ENCODE assay signal across 21 mouse cellular contexts in genomic region chr4:149938701-149939100, GRCm38 (mm10). TPM values are rescaled to one million over a fixed set of nuclear protein-coding genes. Genes with fewer than 3 reads are reported as not detected.
DNase-seq lines count a peak whose midpoint lies in the region; ATAC-seq and TF ChIP-seq lines count a peak whose summit lies in the region.
"Had no signal": no experiment of that assay in that cellular context is flagged by ENCODE, and none has a peak within 500 bp of the region (broad histone marks: within the 10 kb centered on the region; RNA-seq: fewer than 3 reads in every experiment).

No protein-coding gene starts in this region.

- DNase-seq in kidney, postnatal 0 days (ENCODE audit: low spot score) = peak; percentile 64
- no peak for DNase-seq in kidney, postnatal 14 days
- DNase-seq in embryo, embryonic 11 days = peak; percentile 66
- peak; percentile 48 for DNase-seq in limb, embryonic 14.5 days (ENCODE audit: low spot score)
- DNase-seq in gastrocnemius, postnatal 14 days = no peak
- DNase-seq in c-Kit-positive CD71-positive TER-119-positive erythroid progenitor cells, embryonic 14.5 days (ENCODE audit: low spot score) = no peak
- DNase-seq: adrenal gland, postnatal 10 days; cerebellum, adult 8-10 months; heart, postnatal 10 days; liver, postnatal 0 days; lung, postnatal 14 days; thymus, adult 2 months had no signal

- H3K4me2 ChIP-seq in kidney, postnatal 0 days (ENCODE audit: low read length) = no peak overlapping the region
- H3K4me2 ChIP-seq in embryonic facial prominence, embryonic 15.5 days (replicated peaks) = no peak overlapping the region
- no peak overlapping the region; the same call in 1 of the 2 replicates for H3K4me2 ChIP-seq in limb, embryonic 14.5 days (replicated peaks; ENCODE audit: low read depth, low read length, severe bottlenecking)
- no peak overlapping the region for H3K4me2 ChIP-seq in heart, embryonic 12.5 days
- H3K4me2 ChIP-seq: forebrain, embryonic 12.5 days; heart, embryonic 11.5 days; midbrain, embryonic 12.5 days had no signal

- WGBS in kidney, postnatal 0 days = 24% methylated on average over 8 of the region's 8 CpGs
- WGBS in embryonic facial prominence, embryonic 15.5 days = 7% methylated on average over 8 of the region's 8 CpGs
- 29% methylated on average over 8 of the region's 8 CpGs for WGBS in limb, embryonic 14.5 days
- WGBS in heart, embryonic 12.5 days = 46% methylated on average over 8 of the region's 8 CpGs

- no peaks in the 10 kb centered on the region for H3K36me3 ChIP-seq in kidney, postnatal 0 days (ENCODE audit: insufficient read depth, low read length)
- H3K36me3 ChIP-seq in embryonic facial prominence, embryonic 15.5 days = no peaks in the 10 kb centered on the region
- 0 out of 2 replicates have a peak, but pooled peaks cover 4% of the 10 kb centered on the region for H3K36me3 ChIP-seq in limb, embryonic 14.5 days (ENCODE audit: control insufficient read depth, insufficient read depth, low read length)
- no peaks in the 10 kb centered on the region for H3K36me3 ChIP-seq in heart, embryonic 12.5 days
- H3K36me3 ChIP-seq: forebrain, embryonic 12.5 days; midbrain, embryonic 12.5 days had no signal

- no peak overlapping the region for H3K9ac ChIP-seq in kidney, postnatal 0 days (ENCODE audit: low read depth, low read length)
- no peak overlapping the region for H3K9ac ChIP-seq in embryonic facial prominence, embryonic 15.5 days
- no peak overlapping the region for H3K9ac ChIP-seq in limb, embryonic 14.5 days (ENCODE audit: low read depth, low read length, severe bottlenecking)
- H3K9ac ChIP-seq in heart, embryonic 12.5 days = no peak overlapping the region
- H3K9ac ChIP-seq: forebrain, embryonic 12.5 days; liver, postnatal 0 days; midbrain, embryonic 12.5 days had no signal

- no peak for TF ChIP-seq CTCF in kidney, postnatal 0 days (IDR thresholded peaks at IDR 0.05; ENCODE audit: low read depth)

- H3K9me3 ChIP-seq in kidney, postnatal 0 days (replicated peaks; ENCODE audit: low read length) = no peaks in the 10 kb centered on the region
- no peaks in the 10 kb centered on the region for H3K9me3 ChIP-seq in embryonic facial prominence, embryonic 15.5 days (replicated peaks)
- no peaks in the 10 kb centered on the region for H3K9me3 ChIP-seq in limb, embryonic 14.5 days (ENCODE audit: control insufficient read depth, low read length)
- H3K9me3 ChIP-seq in heart, embryonic 12.5 days (replicated peaks) = no peaks in the 10 kb centered on the region
- H3K9me3 ChIP-seq: forebrain, embryonic 12.5 days; midbrain, embryonic 12.5 days had no signal

- peaks cover 15% of the 10 kb centered on the region for H3K4me1 ChIP-seq in kidney, postnatal 0 days (replicated peaks; ENCODE audit: insufficient read depth, low read length)
- peaks cover 45% of the 10 kb centered on the region for H3K4me1 ChIP-seq in embryonic facial prominence, embryonic 15.5 days
- H3K4me1 ChIP-seq in limb, embryonic 14.5 days (ENCODE audit: control insufficient read depth, insufficient read depth, low read length) = peaks cover 46% of the 10 kb centered on the region
- peaks cover 22% of the 10 kb centered on the region for H3K4me1 ChIP-seq in heart, embryonic 12.5 days (replicated peaks)

- H3K27me3 ChIP-seq in kidney, postnatal 0 days (ENCODE audit: insufficient read depth, low read length) = no peaks in the 10 kb centered on the region
- no peaks in the 10 kb centered on the region for H3K27me3 ChIP-seq in embryonic facial prominence, embryonic 15.5 days
- no peaks in the 10 kb centered on the region for H3K27me3 ChIP-seq in limb, embryonic 14.5 days (ENCODE audit: control insufficient read depth, insufficient read depth, low read length)
- peaks cover 13% of the 10 kb centered on the region; the same call in 1 of the 2 replicates for H3K27me3 ChIP-seq in heart, embryonic 12.5 days (replicated peaks)

- TF ChIP-seq POLR2A in limb, embryonic 14.5 days (IDR thresholded peaks at IDR 0.05; ENCODE audit: borderline replicate concordance, extremely low read depth, insufficient read depth, insufficient read length) = no peak

- H3K4me3 ChIP-seq in kidney, postnatal 0 days (replicated peaks; ENCODE audit: low read depth, low read length) = no peak overlapping the region
- no peak overlapping the region for H3K4me3 ChIP-seq in embryonic facial prominence, embryonic 15.5 days (replicated peaks)
- H3K4me3 ChIP-seq in limb, embryonic 14.5 days (replicated peaks; ENCODE audit: low read length) = no peak overlapping the region
- H3K4me3 ChIP-seq in heart, embryonic 12.5 days = no peak overlapping the region
- H3K4me3 ChIP-seq: erythroblast, embryonic 14.5 days; forebrain, embryonic 12.5 days; midbrain, embryonic 12.5 days had no signal

- no peak for ATAC-seq in kidney, postnatal 0 days (replicated peaks; ENCODE audit: low FRiP score, low read depth)
- ATAC-seq in embryonic facial prominence, embryonic 15.5 days (ENCODE audit: insufficient number of reproducible peaks, low FRiP score, low TSS enrichment, low read depth) = peak; percentile 66; the same call in 1 of the 2 replicates
- ATAC-seq in limb, embryonic 14.5 days (ENCODE audit: low FRiP score, low read depth) = peak; percentile 78; the same call in 1 of the 2 replicates
- no peak for ATAC-seq in heart, embryonic 12.5 days (ENCODE audit: insufficient number of reproducible peaks, low FRiP score)
- ATAC-seq: intestine, postnatal 0 days; liver, postnatal 0 days had no signal

- no peak overlapping the region for H3K27ac ChIP-seq in kidney, postnatal 0 days
- 0 out of 2 replicates have a peak overlapping the region, but pooled peaks have one; percentile 29 for H3K27ac ChIP-seq in embryonic facial prominence, embryonic 15.5 days (replicated peaks)
- 0 out of 2 replicates have a peak overlapping the region, but pooled peaks have one; percentile 55 for H3K27ac ChIP-seq in limb, embryonic 14.5 days (replicated peaks; ENCODE audit: low read depth, low read length)
- no peak overlapping the region for H3K27ac ChIP-seq in heart, embryonic 12.5 days (ENCODE audit: poor library complexity, severe bottlenecking)
- H3K27ac ChIP-seq: forebrain, embryonic 12.5 days; midbrain, embryonic 12.5 days had no signal

- intact Hi-C loops in gastrocnemius, postnatal 14 days (cut with DNase I; ENCODE audit: low total_unique reads) = no loop called here

RNA-seq across cellular contexts. Expression of gene Spsb1, which starts 16.1 kb away (rescaled TPM):
- 10.7 and 11.6 TPM in 2 replicates for polyA plus RNA-seq in kidney, postnatal 0 days (2015; fragmentation: Nextera tagmentation; extraction: Ambion mirVana)
- polyA plus RNA-seq in embryonic facial prominence, embryonic 15.5 days (2015; fragmentation: Nextera tagmentation; extraction: Ambion mirVana) = 17.5 and 18.2 TPM in 2 replicates
- 19.4 and 21.9 TPM in 2 replicates for polyA plus RNA-seq in limb, embryonic 14.5 days (2012; rRNA removed)
- 18.0 and 18.8 TPM in 2 replicates for polyA plus RNA-seq in limb, embryonic 14.5 days (2014; fragmentation: Nextera tagmentation; extraction: Ambion mirVana)
- 10 to 100 TPM; 12.9 to 20.1 TPM for total RNA-seq in gastrocnemius, postnatal 14 days (2021)
- polyA plus RNA-seq in heart, embryonic 12.5 days (2016; fragmentation: Nextera tagmentation; extraction: Ambion mirVana) = 5.4 and 5.7 TPM in 2 replicates
- total RNA-seq: common myeloid progenitor, adult 5-6 weeks; granulocyte monocyte progenitor cell, adult 5-6 weeks had no signal
- polyA plus RNA-seq: erythroblast, embryonic 14.5 days had no signal

Comparison
In these comparisons a context has a peak if more than half of its experiments do, and no peak if none do; other contexts are left out.
1. DNase-seq: peak in kidney, postnatal 0 days (single experiment), embryo, embryonic 11 days (single experiment) and limb, embryonic 14.5 days (single experiment); none in kidney, postnatal 14 days (single experiment), gastrocnemius, postnatal 14 days (single experiment) and c-Kit-positive CD71-positive TER-119-positive erythroid progenitor cells, embryonic 14.5 days (single experiment).
2. ATAC-seq: peak in embryonic facial prominence, embryonic 15.5 days (single experiment) and limb, embryonic 14.5 days (single experiment); none in kidney, postnatal 0 days (single experiment) and heart, embryonic 12.5 days (single experiment).
3. H3K27ac ChIP-seq: peak in embryonic facial prominence, embryonic 15.5 days (single experiment) and limb, embryonic 14.5 days (single experiment); none in kidney, postnatal 0 days (single experiment) and heart, embryonic 12.5 days (single experiment).